Mouse (Mus musculus): Measurements from ENCODE around the gene Limk1. TPM values are rescaled to one million over a fixed set of nuclear protein-coding genes. Genes with fewer than 3 reads are reported as not detected.

Limk1 gene
- polyA plus RNA-seq, 1 experiment, result 22.3 TPM

DNA sequence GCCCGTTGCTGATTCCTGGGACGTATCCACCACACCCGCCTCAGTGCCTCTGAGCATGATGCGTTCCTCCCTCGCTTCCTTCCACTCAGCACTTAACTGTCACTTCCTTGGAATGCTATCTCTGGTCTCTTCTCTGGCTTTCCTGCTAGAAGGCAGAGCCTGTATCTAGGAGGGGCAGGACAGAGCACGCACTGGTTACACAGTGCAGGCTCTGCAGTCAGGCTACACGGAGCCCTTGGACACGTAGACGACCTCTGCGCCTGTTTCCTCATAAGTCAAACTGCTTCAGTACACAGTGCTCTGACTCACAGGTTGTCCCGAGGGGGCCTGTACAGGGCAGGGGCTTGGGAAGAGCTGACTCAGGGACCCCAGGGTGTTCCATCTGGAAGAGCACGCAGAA, 8.2 kb downstream of the Limk1 start:
- Histone ChIP-seq H3K4me3 (no peak overlapping the region), H3K27me3 (ENCODE audit: control insufficient read depth, insufficient read depth, insufficient read length) (no peaks in the 10 kb centered on the region), H3ac (ENCODE audit: control insufficient read depth, insufficient read length) (no peak overlapping the region), H3K79me2 (ENCODE audit: control insufficient read depth, insufficient read depth) (no peaks in the 10 kb centered on the region), H3K36me3 (ENCODE audit: control insufficient read depth, insufficient read depth) (peaks cover 3% of the 10 kb centered on the region), H3K4me2 (ENCODE audit: low read depth) (peak overlapping the region; percentile 86)
- TF ChIP-seq MYOG (IDR thresholded peaks at IDR 0.05; ENCODE audit: control insufficient read depth in 1 of 3, insufficient read depth in 1 of 3, insufficient read length in 2 of 3, low read depth in 2 of 3), result no peak
- peak; percentile 34 for TF ChIP-seq POLR2AphosphoS2 (IDR thresholded peaks at IDR 0.05; ENCODE audit: insufficient read length, low read depth)

DNA sequence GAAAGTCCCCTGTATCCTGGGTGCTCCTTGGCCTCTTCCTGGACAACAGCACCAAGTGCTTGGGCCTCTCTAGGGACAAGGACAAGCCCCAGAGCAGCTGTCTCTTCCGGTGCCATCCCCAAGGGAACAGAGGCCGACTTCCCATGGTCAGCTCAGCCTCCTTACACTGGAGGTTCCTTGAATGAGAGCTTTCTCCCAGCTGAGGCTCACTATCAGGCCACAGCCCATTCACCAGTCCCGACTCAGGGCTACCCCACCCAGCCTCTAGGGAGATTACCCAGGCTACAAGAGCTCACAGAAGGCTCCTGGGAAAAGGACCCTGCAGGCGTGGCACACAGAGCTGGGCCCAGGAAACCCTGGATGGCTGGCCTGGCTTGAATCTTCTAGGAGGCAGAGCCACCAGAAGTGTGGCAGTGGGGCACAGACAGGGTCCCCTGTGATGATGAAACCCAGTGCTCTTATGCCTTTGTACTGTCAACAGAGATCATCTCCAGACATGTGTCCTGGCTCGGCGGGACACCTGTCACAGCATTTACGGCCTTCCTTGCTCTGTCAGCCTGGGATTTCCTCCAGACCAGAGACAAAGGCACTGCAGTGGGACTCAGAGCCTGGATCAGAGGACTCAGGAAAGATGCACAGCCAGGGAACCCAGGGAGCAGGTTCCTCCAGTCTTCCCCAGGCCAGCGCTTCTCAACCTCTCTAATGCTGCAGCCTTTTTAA, 9.4 kb downstream of the Limk1 start:
- no peak for TF ChIP-seq USF1 (IDR thresholded peaks at IDR 0.05; ENCODE audit: low read depth)
- TF ChIP-seq TCF3 (IDR thresholded peaks at IDR 0.05; ENCODE audit: insufficient read length, low read depth), result no peak
- TF ChIP-seq REST (IDR thresholded peaks at IDR 0.05; ENCODE audit: insufficient read depth, insufficient read length), result no peak
- no peak for TF ChIP-seq POLR2A (IDR thresholded peaks at IDR 0.05; ENCODE audit: insufficient read length, low read depth)
- TF ChIP-seq E2F4 (IDR thresholded peaks at IDR 0.05; ENCODE audit: insufficient read depth), result no peak
- TF ChIP-seq MYOG (IDR thresholded peaks at IDR 0.05; ENCODE audit: control insufficient read depth in 1 of 3, insufficient read depth in 1 of 3, insufficient read length in 2 of 3, low read depth in 2 of 3), result peak in 2 of 3 experiments; percentile 31 to 52
- no peak for TF ChIP-seq TCF12 (IDR thresholded peaks at IDR 0.05; ENCODE audit: insufficient read depth, poor library complexity, severe bottlenecking)
- no peak for TF ChIP-seq MAX (IDR thresholded peaks at IDR 0.05; ENCODE audit: low read depth)
- TF ChIP-seq POLR2AphosphoS2 (IDR thresholded peaks at IDR 0.05; ENCODE audit: insufficient read length, low read depth), result no peak
- no peak for TF ChIP-seq SRF (IDR thresholded peaks at IDR 0.05; ENCODE audit: control insufficient read depth, insufficient read length, low read depth)
- TF ChIP-seq CEBPB (IDR thresholded peaks at IDR 0.05; ENCODE audit: insufficient read depth, poor library complexity, severe bottlenecking), result no peak
- peak in 2 of 3 experiments; percentile 82 to 87 for TF ChIP-seq MYOD1 (IDR thresholded peaks at IDR 0.05; ENCODE audit: control insufficient read depth in 1 of 3, insufficient read length in 2 of 3, low read depth in 2 of 3)
- no peak overlapping the region for H3K4me3 ChIP-seq
- H3ac ChIP-seq (ENCODE audit: control insufficient read depth, insufficient read length), result no peak overlapping the region
- no peaks in the 10 kb centered on the region for H3K27me3 ChIP-seq (ENCODE audit: control insufficient read depth, insufficient read depth, insufficient read length)
- no peaks in the 10 kb centered on the region for H3K79me2 ChIP-seq (ENCODE audit: control insufficient read depth, insufficient read depth)
- peak overlapping the region; percentile 86 for H3K4me2 ChIP-seq (ENCODE audit: low read depth)
- peaks cover 3% of the 10 kb centered on the region for H3K36me3 ChIP-seq (ENCODE audit: control insufficient read depth, insufficient read depth)

DNA sequence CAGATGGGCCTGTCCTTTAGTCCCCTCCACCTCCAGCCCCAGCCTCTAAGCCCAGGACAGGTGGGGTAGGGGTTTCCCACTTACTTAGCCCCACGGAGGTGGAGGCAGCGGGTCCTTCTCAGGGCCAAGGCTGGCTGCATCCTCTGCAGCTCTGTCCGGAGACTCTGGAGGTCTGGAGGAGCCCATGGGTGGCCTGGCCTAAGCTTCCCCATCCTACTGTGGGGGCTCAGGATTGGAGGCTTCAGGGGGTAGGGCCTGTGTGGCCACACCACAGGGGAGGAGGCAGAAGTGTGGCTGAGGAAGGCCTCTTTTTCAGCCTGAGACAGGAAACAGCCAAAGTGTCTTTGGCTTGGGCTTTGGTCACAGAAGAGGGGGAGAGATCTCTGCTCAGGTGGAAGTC, 10.4 kb downstream of the Limk1 start:
- peak overlapping the region; percentile 2 for H3K4me3 ChIP-seq
- H3K4me2 ChIP-seq (ENCODE audit: low read depth), result peak overlapping the region; percentile 86
- peaks cover 3% of the 10 kb centered on the region for H3K36me3 ChIP-seq (ENCODE audit: control insufficient read depth, insufficient read depth)
- H3ac ChIP-seq (ENCODE audit: control insufficient read depth, insufficient read length), result no peak overlapping the region
- TF ChIP-seq POLR2AphosphoS2 (IDR thresholded peaks at IDR 0.05; ENCODE audit: insufficient read length, low read depth) (no peak), REST (IDR thresholded peaks at IDR 0.05; ENCODE audit: insufficient read depth, insufficient read length) (no peak), POLR2A (IDR thresholded peaks at IDR 0.05; ENCODE audit: insufficient read length, low read depth) (no peak), MAX (IDR thresholded peaks at IDR 0.05; ENCODE audit: low read depth) (no peak), SRF (IDR thresholded peaks at IDR 0.05; ENCODE audit: control insufficient read depth, insufficient read length, low read depth) (no peak), TCF12 (IDR thresholded peaks at IDR 0.05; ENCODE audit: insufficient read depth, poor library complexity, severe bottlenecking) (no peak), MYOD1 (IDR thresholded peaks at IDR 0.05; ENCODE audit: control insufficient read depth in 1 of 3, insufficient read length in 2 of 3, low read depth in 2 of 3) (no peak), USF1 (IDR thresholded peaks at IDR 0.05; ENCODE audit: low read depth) (no peak), TCF3 (IDR thresholded peaks at IDR 0.05; ENCODE audit: insufficient read length, low read depth) (no peak), CEBPB (IDR thresholded peaks at IDR 0.05; ENCODE audit: insufficient read depth, poor library complexity, severe bottlenecking) (no peak), E2F4 (IDR thresholded peaks at IDR 0.05; ENCODE audit: insufficient read depth) (no peak), MYOG (IDR thresholded peaks at IDR 0.05; ENCODE audit: control insufficient read depth in 1 of 3, insufficient read depth in 1 of 3, insufficient read length in 2 of 3, low read depth in 2 of 3) (no peak)
- no peaks in the 10 kb centered on the region for H3K79me2 ChIP-seq (ENCODE audit: control insufficient read depth, insufficient read depth)
- H3K27me3 ChIP-seq (ENCODE audit: control insufficient read depth, insufficient read depth, insufficient read length), result no peaks in the 10 kb centered on the region

DNA sequence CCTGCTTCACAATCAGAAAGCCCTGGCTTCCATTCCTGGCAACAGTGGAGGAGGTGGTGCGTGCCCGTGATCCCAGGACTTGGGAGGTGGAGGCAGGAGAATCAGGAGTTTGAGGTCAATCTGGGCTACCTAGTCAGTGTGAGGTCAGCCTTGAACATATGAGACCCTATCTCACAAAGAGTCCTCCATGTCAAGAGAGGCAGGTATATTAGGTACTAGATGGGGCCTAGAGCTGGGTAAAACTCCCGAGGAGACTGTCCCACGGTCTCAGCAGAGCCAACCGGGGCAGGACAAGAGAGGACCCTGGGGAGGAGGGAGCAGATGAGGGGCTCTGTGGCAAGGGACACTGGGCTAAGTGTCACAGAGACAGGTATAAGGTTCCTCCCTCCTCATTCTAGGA, 10.9 kb downstream of the Limk1 start:
- H3K79me2 ChIP-seq (ENCODE audit: control insufficient read depth, insufficient read depth), result no peaks in the 10 kb centered on the region
- peak overlapping the region; percentile 86 for H3K4me2 ChIP-seq (ENCODE audit: low read depth)
- peaks cover 1% of the 10 kb centered on the region for H3K36me3 ChIP-seq (ENCODE audit: control insufficient read depth, insufficient read depth)
- H3K4me3 ChIP-seq, result peak overlapping the region; percentile 2
- H3ac ChIP-seq (ENCODE audit: control insufficient read depth, insufficient read length), result no peak overlapping the region
- TF ChIP-seq POLR2A (IDR thresholded peaks at IDR 0.05; ENCODE audit: insufficient read length, low read depth) (no peak), MYOD1 (IDR thresholded peaks at IDR 0.05; ENCODE audit: control insufficient read depth in 1 of 3, insufficient read length in 2 of 3, low read depth in 2 of 3) (no peak)
- H3K27me3 ChIP-seq (ENCODE audit: control insufficient read depth, insufficient read depth, insufficient read length), result no peaks in the 10 kb centered on the region

DNA sequence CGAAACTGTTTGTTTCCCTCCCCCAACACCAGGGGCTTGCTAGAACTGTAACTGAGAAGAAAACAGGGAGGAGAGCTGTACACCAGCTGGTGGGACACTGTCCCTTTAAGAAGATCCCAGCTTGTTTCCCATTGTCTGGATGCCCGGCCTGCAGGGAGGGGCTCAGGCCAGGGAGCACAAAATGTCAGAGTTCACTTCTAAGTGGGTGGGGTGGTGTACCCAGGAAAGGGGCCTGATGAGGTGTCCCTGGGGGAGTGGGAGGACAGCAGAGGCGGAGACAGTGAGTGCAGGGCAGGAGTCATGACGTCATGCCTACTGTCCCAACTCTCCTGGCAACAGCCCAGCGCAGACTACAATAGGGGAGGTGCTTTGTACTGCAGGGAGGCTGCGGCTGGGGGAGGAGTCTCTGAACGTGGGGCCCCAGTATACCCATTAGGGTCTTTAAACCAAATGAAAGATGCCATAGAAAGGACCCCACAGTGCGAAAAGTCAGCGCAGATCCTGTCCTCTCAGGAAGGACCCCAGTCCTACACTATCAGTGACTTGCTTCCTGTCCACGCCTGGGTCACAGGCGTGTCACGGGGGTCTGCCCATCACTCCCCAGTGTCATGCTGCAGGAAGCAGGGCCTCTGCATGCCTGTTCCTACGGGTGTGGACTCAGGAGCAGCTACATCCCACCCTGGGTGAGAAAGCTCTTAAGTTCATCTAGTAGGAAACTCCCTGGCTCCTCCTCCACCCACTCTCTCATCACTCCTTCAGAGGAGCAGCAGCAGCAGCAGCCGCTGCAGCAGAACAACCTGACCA, 12.2 kb downstream of the Limk1 start:
- Histone ChIP-seq H3K4me3 (peak overlapping the region; percentile 12), H3K4me2 (ENCODE audit: low read depth) (peak overlapping the region; percentile 86), H3K79me2 (ENCODE audit: control insufficient read depth, insufficient read depth) (no peaks in the 10 kb centered on the region), H3ac (ENCODE audit: control insufficient read depth, insufficient read length) (no peak overlapping the region), H3K36me3 (ENCODE audit: control insufficient read depth, insufficient read depth) (no peaks in the 10 kb centered on the region), H3K27me3 (ENCODE audit: control insufficient read depth, insufficient read depth, insufficient read length) (no peaks in the 10 kb centered on the region)
- TF ChIP-seq POLR2AphosphoS2 (IDR thresholded peaks at IDR 0.05; ENCODE audit: insufficient read length, low read depth) (no peak), MYOD1 (IDR thresholded peaks at IDR 0.05; ENCODE audit: control insufficient read depth in 1 of 3, insufficient read length in 2 of 3, low read depth in 2 of 3) (no peak), MAX (IDR thresholded peaks at IDR 0.05; ENCODE audit: low read depth) (no peak), SRF (IDR thresholded peaks at IDR 0.05; ENCODE audit: control insufficient read depth, insufficient read length, low read depth) (no peak), POLR2A (IDR thresholded peaks at IDR 0.05; ENCODE audit: insufficient read length, low read depth) (no peak)
